In the genomic region with DNA sequence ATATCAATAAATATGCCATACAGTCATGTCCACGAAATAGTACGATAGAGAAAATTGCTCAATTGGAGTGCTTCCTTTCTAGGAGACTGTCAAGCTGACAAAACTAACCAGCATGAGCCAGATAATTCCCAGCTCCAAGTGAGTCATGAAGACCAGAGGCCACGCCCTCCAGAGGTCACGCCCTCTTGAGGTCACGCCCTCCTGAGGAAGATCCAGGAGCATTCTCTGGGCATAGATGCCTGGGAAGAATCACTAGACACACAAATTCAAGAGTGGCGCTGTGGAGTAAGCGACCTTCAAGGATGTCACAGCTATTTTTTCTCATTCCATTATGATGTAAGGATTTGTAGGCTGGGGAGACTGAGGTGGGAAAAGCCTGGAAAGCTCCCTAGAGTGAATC, we compare ENCODE assay signal across 12 mouse cellular contexts.
DNase-seq lines count a peak whose midpoint lies in the region.
"Had no signal": no experiment of that assay in that cellular context is flagged by ENCODE, and none has a peak within 500 bp of the region (broad histone marks: within the 10 kb centered on the region; RNA-seq: fewer than 3 reads in every experiment).

No protein-coding gene starts in this region.

- intact Hi-C loops in left cerebral cortex, postnatal 14 days (cut with DNase I), result no loop called here
- intact Hi-C loops in left cerebral cortex, postnatal 10 days (cut with DNase I), result loop anchor here (10.0 kb wide), 2 partner anchors 355 to 1165 kb away; partner anchors contain the start of gene Gabra1

- peak; percentile 37 for DNase-seq in embryo, embryonic 10 days (ENCODE audit: low spot score)
- DNase-seq in embryo, embryonic 9.5 days (ENCODE audit: extremely low spot score), result no peak
- peak; percentile 27 to 41 for DNase-seq in left cerebral cortex, postnatal 14 days (ENCODE audit: low spot score in 2 of 2)
- DNase-seq in left cerebral cortex, postnatal 10 days (ENCODE audit: extremely low spot score in 1 of 2, low spot score in 2 of 2), result no peak
- peak; percentile 11 for DNase-seq in adrenal gland, adult 8-10 months
- DNase-seq in midbrain, embryonic 10.5 days (ENCODE audit: low spot score), result no peak
- DNase-seq in spleen, postnatal 4 days (ENCODE audit: low spot score in 2 of 2), result no peak
- DNase-seq in thymus, postnatal 4 days, result no peak
- DNase-seq: layer of hippocampus, postnatal 36 days; lung, embryonic 14.5 days; spleen, adult 18-20 months had no signal

- H3K4me3 ChIP-seq in midbrain, embryonic 10.5 days, result no peak overlapping the region
- H3K4me3 ChIP-seq: hindbrain, embryonic 15.5 days had no signal

- no peaks in the 10 kb centered on the region for H3K36me3 ChIP-seq in midbrain, embryonic 10.5 days
- H3K36me3 ChIP-seq: hindbrain, embryonic 15.5 days had no signal

- no peaks in the 10 kb centered on the region for H3K9me3 ChIP-seq in midbrain, embryonic 10.5 days (replicated peaks)
- H3K9me3 ChIP-seq: hindbrain, embryonic 15.5 days had no signal

- H3K4me1 ChIP-seq in midbrain, embryonic 10.5 days, result peaks cover 39% of the 10 kb centered on the region

- WGBS in midbrain, embryonic 10.5 days, result 62% methylated on average over 7 of the region's 7 CpGs

- no peaks in the 10 kb centered on the region for H3K27me3 ChIP-seq in midbrain, embryonic 10.5 days (ENCODE audit: low read depth, poor library complexity, severe bottlenecking)
- H3K27me3 ChIP-seq: hindbrain, embryonic 15.5 days had no signal

- peak overlapping the region; percentile 64 for H3K27ac ChIP-seq in midbrain, embryonic 10.5 days (replicated peaks)
- H3K27ac ChIP-seq: hindbrain, embryonic 15.5 days had no signal

Comparison
In these comparisons a context has a peak if more than half of its experiments do, and no peak if none do; other contexts are left out.
1. DNase-seq: peak in embryo, embryonic 10 days (single experiment), left cerebral cortex, postnatal 14 days (2 of 2) and adrenal gland, adult 8-10 months (single experiment); none in embryo, embryonic 9.5 days (single experiment), left cerebral cortex, postnatal 10 days (0 of 2), midbrain, embryonic 10.5 days (single experiment), spleen, postnatal 4 days (0 of 2) and thymus, postnatal 4 days (single experiment).